ENCODE assay signal across 8 mouse cellular contexts in genomic region chr6:73248237-73249048, GRCm38 (mm10). TPM values are rescaled to one million over a fixed set of nuclear protein-coding genes. Genes with fewer than 3 reads are reported as not detected.
DNase-seq lines count a peak whose midpoint lies in the region; ATAC-seq lines count a peak whose summit lies in the region.

TSS of gene Suclg1 (plus strand) at chr6:73248382.

- H3K9ac ChIP-seq in hindbrain, embryonic 15.5 days = peak within 1 kb of the TSS; percentile 91

- peak within 1 kb of the TSS; percentile 86 for H3K27ac ChIP-seq in hindbrain, embryonic 15.5 days (replicated peaks)

- H3K36me3 ChIP-seq in hindbrain, embryonic 15.5 days = no peaks in the 10 kb centered on the region

- DNase-seq in R1 (ENCODE audit: low read depth, low spot score) = peak; percentile 92
- peak; percentile 90 to 92 for DNase-seq in cerebellum, postnatal 25 days
- peak; percentile 90 to 95 for DNase-seq in frontal cortex, postnatal 36 days (ENCODE audit: low spot score in 2 of 2)
- peak; percentile 87 for DNase-seq in left cerebral cortex, adult 11 months (ENCODE audit: low spot score)
- DNase-seq in lung, postnatal 4 days = peak; percentile 89 to 90
- DNase-seq in retina, postnatal 7 days (ENCODE audit: low read depth, low spot score) = peak; percentile 89
- DNase-seq in urinary bladder, adult 2 months (ENCODE audit: low spot score) = peak; percentile 61

- H3K4me2 ChIP-seq in hindbrain, embryonic 15.5 days = peak within 1 kb of the TSS; percentile 67

- H3K4me1 ChIP-seq in hindbrain, embryonic 15.5 days (replicated peaks) = peaks cover 19% of the 10 kb centered on the region

- H3K4me3 ChIP-seq in hindbrain, embryonic 15.5 days = peak within 1 kb of the TSS; percentile 93

- no peaks in the 10 kb centered on the region for H3K27me3 ChIP-seq in hindbrain, embryonic 15.5 days

- peak; percentile 96 for ATAC-seq in hindbrain, embryonic 15.5 days (ENCODE audit: low FRiP score, low read depth)

- under 1% methylated on average over 56 of the region's 58 CpGs for whole genome bisulfite sequencing in hindbrain, embryonic 15.5 days

- no peaks in the 10 kb centered on the region for H3K9me3 ChIP-seq in hindbrain, embryonic 15.5 days

RNA-seq across cellular contexts. Expression of gene Suclg1, which starts in this region (rescaled TPM):
- polyA plus RNA-seq in hindbrain, embryonic 15.5 days (2015; fragmentation: Nextera tagmentation; extraction: Ambion mirVana) = 132 and 135 TPM in 2 replicates
- polyA plus RNA-seq in urinary bladder, adult 2 months (2012; rRNA removed) = 140 and 157 TPM in 2 replicates

Comparison
In these comparisons a context has a peak if more than half of its experiments do, and no peak if none do; other contexts are left out.
1. Peak in every context shown above with its lines: DNase-seq, ATAC-seq, H3K4me3 ChIP-seq and H3K27ac ChIP-seq.